Mouse (Mus musculus) olfactory bulb, adult 2 months (tissue): ENCODE results near the gene Ephb2. TPM values are rescaled to one million over a fixed set of nuclear protein-coding genes. Genes with fewer than 3 reads are reported as not detected.

Source experiments
- H3K27ac ChIP-seq: fragments of 200-500 bp; 2 replicates; pipeline ENCODE4 v1.5.1; 2012; ENCODE audit warnings: low read depth, low read length; ENCODE audit not compliant: insufficient read depth
- H3K4me1 ChIP-seq: fragments of 200-500 bp; 2 replicates; pipeline ENCODE4 v1.6.1; 2012; ENCODE audit warnings: low read length; ENCODE audit not compliant: control insufficient read depth, insufficient read depth
- H3K4me3 ChIP-seq: fragments of 200-500 bp; 2 replicates; pipeline ENCODE4 v1.5.1; 2012; ENCODE audit warnings: mild to moderate bottlenecking, low read depth, low read length, moderate library complexity; ENCODE audit not compliant: insufficient read depth
- CTCF ChIP-seq: fragments of 200-500 bp; IDR thresholded peaks from 2 replicates; pipeline ENCODE4 v1.5.1; 2012; ENCODE audit warnings: low read depth, mild to moderate bottlenecking, low read length, moderate library complexity; ENCODE audit not compliant: insufficient read depth
- POLR2A ChIP-seq: fragments of 200-500 bp; IDR thresholded peaks from 2 replicates; pipeline ENCODE4 v1.6.1; 2012; ENCODE audit warnings: mild to moderate bottlenecking, low read depth, low read length, moderate library complexity; ENCODE audit not compliant: insufficient read depth
- WGBS: fragments of 180-500 bp; shearing (Covaris S2); methylation state at CpG from one replicate; pipeline ENCODE4 v1.1.7; 2018; 5-methylcytosine and 5-hydroxymethylcytosine counted together
- polyA plus RNA-seq: library from polyadenylated mRNA; stranded (reverse); fragments of >200 nt; gene quantifications from 2 replicates; pipeline ENCODE4 v1.2.4, GENCODE M21; 2012; ENCODE audit warnings: low replicate concordance; ENCODE audit not compliant: missing spikeins, insufficient read depth, insufficient read length

Gene Ephb2
- polyA plus RNA-seq, 1 experiment = not detected

DNA sequence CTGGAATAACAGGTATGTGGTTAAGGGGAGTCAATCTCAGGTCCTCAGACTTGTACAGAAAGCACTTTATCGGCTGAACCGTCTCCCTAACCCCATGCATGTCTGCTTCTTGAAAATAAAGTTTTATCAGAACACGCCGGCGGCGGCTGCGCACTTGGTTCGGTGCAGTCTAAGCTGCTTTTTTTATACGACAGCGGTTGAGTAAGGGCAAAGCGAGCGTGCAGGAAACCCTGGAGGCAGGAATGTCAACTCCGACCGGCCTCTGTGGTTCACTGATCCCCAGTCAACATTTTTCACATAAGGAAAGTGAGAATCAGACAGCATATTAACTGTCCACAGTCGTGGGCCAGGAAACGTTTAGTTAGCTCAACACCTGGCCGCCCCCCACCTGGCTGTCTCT lies 111.1 kb downstream of the Ephb2 start:
- H3K27ac ChIP-seq = no peak overlapping the region
- no peak overlapping the region for H3K4me3 ChIP-seq
- TF ChIP-seq POLR2A = no peak
- no peak for TF ChIP-seq CTCF
- no peaks in the 10 kb centered on the region; the same call in 1 of the 2 replicates for H3K4me1 ChIP-seq
- 95% methylated on average over 17 of the region's 17 CpGs for WGBS

DNA sequence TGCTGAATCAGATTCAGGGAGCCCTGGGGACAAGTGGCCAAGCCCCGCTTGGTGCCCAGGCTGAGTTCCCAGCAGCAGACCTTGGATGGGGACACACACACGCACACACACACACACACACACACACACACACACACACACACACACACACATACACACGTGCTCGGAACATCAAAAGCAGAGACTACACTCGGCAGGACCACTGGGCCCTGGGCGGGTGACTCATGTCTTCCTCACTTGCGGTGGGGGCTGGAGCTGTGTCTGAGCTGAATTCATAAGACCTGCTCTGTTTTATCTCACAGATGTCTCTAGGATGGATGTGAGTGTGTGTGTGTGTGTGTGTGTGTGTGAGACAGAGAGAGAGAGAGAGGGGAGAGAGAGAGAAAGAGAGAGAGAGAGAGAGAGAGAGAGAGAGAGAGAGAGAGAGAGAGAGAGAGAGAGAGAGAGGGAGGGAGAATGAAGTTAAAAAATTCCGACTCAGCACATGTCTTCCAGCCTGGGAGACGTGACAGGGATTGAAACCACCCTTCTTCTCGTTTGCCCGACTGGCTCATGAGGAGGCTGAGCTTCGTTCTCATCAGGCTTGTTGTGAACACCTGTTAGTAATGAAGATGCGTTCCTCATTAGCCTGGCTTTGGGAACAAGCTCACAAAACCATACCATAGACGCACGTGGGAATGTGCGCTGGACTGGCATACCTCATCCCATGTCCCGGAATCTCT lies 113.3 kb downstream of the Ephb2 start:
- Histone ChIP-seq H3K27ac (no peak overlapping the region), H3K4me3 (no peak overlapping the region), H3K4me1 (no peaks in the 10 kb centered on the region; the same call in 1 of the 2 replicates)
- no peak for TF ChIP-seq CTCF
- no peak for TF ChIP-seq POLR2A
- WGBS = 66% methylated on average over 17 of the region's 17 CpGs

DNA sequence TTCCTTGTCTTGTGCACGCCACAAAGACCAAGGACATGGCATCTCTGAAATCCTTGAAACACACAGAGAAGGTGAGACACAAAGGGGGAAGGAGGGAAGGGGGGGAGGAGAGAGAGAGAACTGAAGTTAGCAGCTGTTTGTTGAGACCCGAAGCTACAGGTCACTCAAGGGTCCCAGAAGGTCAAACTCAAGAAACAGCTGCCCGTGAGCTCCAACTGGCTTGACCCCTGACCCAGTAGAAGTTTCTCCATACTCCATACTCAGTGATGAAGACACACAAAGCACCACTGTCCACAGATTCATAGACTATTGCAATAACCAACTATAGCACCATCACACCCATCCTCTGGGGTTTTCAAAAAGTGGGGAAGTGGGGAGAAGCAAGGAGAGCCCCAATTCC lies 113.9 kb downstream of the Ephb2 start:
- H3K4me1 ChIP-seq = peaks cover 1% of the 10 kb centered on the region
- H3K4me3 ChIP-seq = no peak overlapping the region
- WGBS = 85% methylated on average over 3 of the region's 3 CpGs
- TF ChIP-seq POLR2A = no peak
- no peak overlapping the region for H3K27ac ChIP-seq

DNA sequence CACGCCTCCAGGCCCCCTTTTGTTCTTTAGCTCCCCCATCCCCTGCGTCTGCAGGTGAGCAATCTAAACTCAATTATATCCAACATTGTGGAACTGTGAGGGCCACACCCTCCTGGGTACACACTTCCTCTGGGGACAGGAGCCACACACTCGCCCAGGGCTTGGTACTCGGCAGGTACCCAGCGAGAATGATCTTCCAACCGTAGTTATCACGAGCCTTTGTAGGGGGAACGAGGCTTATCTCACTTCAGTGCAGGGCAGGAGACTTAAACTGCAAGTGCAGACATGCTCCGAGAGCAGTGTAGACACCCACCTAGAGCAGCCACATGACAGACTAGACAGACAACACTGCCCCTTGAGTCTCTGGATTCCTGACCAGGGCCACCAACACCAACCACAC lies 115.8 kb downstream of the Ephb2 start:
- H3K4me1 ChIP-seq = peaks cover 10% of the 10 kb centered on the region
- H3K4me3 ChIP-seq = no peak overlapping the region
- TF ChIP-seq CTCF (no peak), POLR2A (no peak)
- WGBS = 97% methylated on average over 9 of the region's 9 CpGs
- H3K27ac ChIP-seq = no peak overlapping the region

DNA sequence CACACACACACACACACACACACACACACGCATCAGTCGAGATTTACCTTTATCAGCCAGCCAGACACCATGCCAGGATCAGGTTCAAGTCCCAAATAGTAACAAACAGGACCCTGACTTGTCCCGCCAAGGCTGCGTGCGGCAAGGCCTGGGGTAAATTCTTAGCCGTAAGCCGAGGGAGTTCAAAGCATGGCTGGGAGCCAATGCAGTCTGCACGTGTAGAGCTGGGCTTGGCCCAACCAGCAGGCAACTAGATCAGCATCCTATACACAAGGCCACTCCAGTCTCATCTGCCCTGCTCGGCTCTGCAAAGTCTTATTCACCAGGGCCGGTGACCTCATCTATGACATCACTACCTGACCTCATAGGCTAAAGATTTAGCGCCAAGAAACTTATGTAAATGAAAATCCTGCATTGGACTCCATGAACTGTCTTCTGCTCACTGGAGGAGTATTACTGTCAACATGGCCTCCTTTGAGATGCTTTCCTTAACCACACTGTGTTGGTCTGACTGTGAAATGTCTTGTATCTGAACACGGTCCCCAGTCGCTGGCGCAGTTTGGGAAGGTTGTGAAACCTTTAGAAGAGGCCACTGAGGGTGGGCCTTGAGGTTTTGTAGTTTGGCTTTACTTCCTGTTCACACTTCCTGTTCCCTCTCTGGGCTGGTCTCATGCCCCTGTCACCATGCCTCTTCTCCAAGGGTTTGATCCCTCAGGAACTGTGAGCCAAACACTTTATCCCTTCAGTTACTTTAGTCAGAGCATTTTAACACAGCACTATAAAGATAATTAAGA lies 117.4 kb downstream of the Ephb2 start:
- Histone ChIP-seq H3K4me1 (peaks cover 10% of the 10 kb centered on the region), H3K4me3 (no peak overlapping the region), H3K27ac (no peak overlapping the region)
- WGBS = 81% methylated on average over 14 of the region's 14 CpGs
- TF ChIP-seq POLR2A = no peak
- no peak for TF ChIP-seq CTCF

DNA sequence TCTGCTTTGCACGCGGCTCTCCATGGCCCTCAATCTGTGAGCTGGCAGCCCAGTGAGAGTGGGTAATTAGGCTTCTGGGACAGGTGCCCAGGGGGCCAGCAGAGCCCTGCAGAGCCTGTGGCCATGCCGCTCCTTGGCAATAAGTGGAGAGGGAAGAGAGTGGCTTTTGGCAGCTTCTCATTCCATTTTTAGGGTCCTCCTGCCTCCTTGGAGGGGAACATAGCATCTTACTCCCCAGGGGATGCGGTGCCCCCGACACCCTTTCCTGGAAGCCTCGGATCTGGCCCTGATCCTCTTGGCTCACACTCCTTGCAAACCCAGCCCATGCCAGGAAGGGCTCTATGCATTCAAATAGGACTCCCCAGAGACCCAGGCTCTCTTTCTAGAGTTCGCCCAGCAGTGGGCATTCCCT lies 119.2 kb downstream of the Ephb2 start:
- Histone ChIP-seq H3K27ac (no peak overlapping the region), H3K4me1 (peaks cover 10% of the 10 kb centered on the region), H3K4me3 (no peak overlapping the region)
- 30% methylated on average over 7 of the region's 7 CpGs for WGBS
- TF ChIP-seq POLR2A = no peak
- no peak for TF ChIP-seq CTCF

DNA sequence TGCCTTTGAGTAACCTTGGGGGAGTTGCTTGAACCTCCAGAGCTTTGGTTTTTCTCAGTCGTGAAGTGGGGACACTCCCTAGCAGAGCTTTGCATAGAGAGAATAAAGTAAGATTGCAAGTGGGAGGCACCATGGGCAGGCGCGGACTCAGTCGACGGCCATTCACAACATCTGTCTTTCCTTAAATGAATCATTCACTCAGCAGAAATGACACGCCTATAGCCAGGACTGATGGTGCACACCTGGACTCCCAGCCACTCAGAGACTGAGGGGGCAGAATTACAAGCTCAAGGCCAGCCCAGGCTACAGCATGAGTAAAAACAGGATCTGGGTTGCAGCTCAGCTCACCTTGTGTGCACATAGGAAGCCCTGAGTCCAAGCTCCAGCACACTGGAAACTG lies 121.3 kb downstream of the Ephb2 start:
- no peak overlapping the region for H3K4me3 ChIP-seq
- H3K4me1 ChIP-seq = peaks cover 10% of the 10 kb centered on the region
- WGBS = 94% methylated on average over 6 of the region's 6 CpGs
- TF ChIP-seq CTCF (no peak), POLR2A (no peak)
- no peak overlapping the region for H3K27ac ChIP-seq

DNA sequence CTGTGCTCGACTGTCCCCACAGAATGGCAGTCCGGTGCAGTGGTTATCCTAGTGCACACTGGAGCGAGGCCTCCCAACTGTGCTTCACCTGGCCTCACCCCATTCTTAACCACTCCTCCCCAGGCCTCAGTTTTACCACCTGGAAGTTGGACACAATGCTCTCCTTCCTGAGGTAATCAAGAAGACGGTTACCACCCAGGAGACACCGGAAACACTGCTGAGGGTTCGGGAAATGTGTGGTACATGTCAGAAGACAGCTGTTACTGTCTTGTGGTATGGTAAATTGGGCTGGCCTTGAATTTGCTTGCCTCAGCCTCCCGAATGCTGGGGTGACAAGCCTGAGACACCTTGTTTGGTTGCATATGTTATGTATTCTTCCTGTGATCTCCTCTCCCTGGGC lies 121.9 kb downstream of the Ephb2 start:
- Histone ChIP-seq H3K4me3 (no peak overlapping the region), H3K4me1 (peaks cover 10% of the 10 kb centered on the region), H3K27ac (no peak overlapping the region)
- 97% methylated on average over 7 of the region's 7 CpGs for WGBS
- TF ChIP-seq POLR2A (no peak), CTCF (no peak)

DNA sequence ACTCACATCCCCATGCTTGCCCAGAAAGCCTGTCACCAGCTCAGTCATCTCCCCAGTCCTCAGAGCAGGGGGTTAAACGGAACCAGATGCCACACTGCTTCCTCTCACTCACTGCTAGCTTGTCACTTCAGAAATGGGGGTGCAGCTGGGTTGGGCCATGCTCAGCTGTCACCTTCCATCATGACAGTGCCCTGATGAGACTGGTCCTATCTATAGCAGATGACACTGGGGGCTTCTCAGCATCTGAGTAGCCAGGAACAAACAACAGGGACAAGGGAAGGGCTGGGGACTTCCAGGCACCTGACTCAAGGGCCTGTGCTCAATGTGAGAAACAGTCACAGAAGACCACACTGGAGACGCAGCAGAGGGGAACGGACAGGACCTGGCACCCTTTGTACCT lies 122.4 kb downstream of the Ephb2 start:
- peaks cover 10% of the 10 kb centered on the region for H3K4me1 ChIP-seq
- 95% methylated on average over 3 of the region's 3 CpGs for WGBS
- no peak overlapping the region for H3K27ac ChIP-seq
- H3K4me3 ChIP-seq = no peak overlapping the region
- TF ChIP-seq POLR2A = no peak
- no peak for TF ChIP-seq CTCF
